Comparison of ENCODE assay signal across 25 mouse cellular contexts in the genomic region with DNA sequence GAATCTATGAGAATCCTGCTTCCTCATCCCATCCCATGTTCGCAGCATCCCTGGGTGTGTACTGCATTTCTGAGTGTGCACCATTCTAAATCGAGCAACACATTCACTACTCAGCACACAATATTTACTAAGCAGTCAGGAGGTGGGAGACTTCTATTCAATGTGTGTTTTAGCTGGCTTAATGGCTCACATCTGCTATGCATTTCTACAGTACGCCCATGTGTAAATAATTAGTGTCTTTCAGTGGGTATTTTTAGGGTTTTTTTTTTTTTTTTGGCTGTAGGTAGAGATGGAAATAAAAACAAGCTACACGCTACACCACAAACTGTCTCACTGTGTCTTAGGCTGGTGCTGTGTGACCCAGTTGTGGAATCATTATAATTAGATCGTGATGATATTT.
A peak's percentile ranks its signal among the peaks of the same experiment; 100 is the strongest.
DNase-seq lines count a peak whose midpoint lies in the region; ATAC-seq lines count a peak whose summit lies in the region.
"Had no signal": no experiment of that assay in that cellular context is flagged by ENCODE, and none has a peak within 500 bp of the region (broad histone marks: within the 10 kb centered on the region; RNA-seq: fewer than 3 reads in every experiment).

No protein-coding gene starts in this region.

- no peak overlapping the region for H3K4me3 ChIP-seq in forebrain, embryonic 15.5 days
- no peak overlapping the region for H3K4me3 ChIP-seq in forebrain, embryonic 12.5 days (replicated peaks)
- no peak overlapping the region for H3K4me3 ChIP-seq in embryonic facial prominence, embryonic 15.5 days (replicated peaks)
- H3K4me3 ChIP-seq in limb, embryonic 12.5 days (replicated peaks): no peak overlapping the region
- H3K4me3 ChIP-seq: embryonic facial prominence, embryonic 12.5 days; gastrocnemius, adult 2 months; heart, embryonic 12.5 days; limb, embryonic 15.5 days; liver, embryonic 15.5 days; neural tube, embryonic 15.5 days had no signal

- no peak overlapping the region for H3K4me2 ChIP-seq in forebrain, embryonic 15.5 days (replicated peaks)
- H3K4me2 ChIP-seq in forebrain, embryonic 12.5 days: no peak overlapping the region
- no peak overlapping the region for H3K4me2 ChIP-seq in embryonic facial prominence, embryonic 15.5 days (replicated peaks)
- no peak overlapping the region for H3K4me2 ChIP-seq in limb, embryonic 12.5 days
- H3K4me2 ChIP-seq: embryonic facial prominence, embryonic 12.5 days; heart, embryonic 12.5 days; hindbrain, embryonic 14.5 days; limb, embryonic 15.5 days; liver, embryonic 15.5 days; neural tube, embryonic 15.5 days had no signal

- peak; percentile 68 for DNase-seq in brain, adult 2 months (ENCODE audit: low read depth, low spot score)
- no peak for DNase-seq in kidney, postnatal 36 days
- DNase-seq in spleen, postnatal 10 days (ENCODE audit: low spot score in 2 of 2): no peak
- DNase-seq in gastrocnemius, postnatal 25 days: no peak
- DNase-seq: adrenal gland, adult 2 months; B cell, adult 2 months; cerebellum, adult 9-11 months; gastrocnemius, adult 2 months; heart, postnatal 14 days; kidney, postnatal 4 days; layer of hippocampus, adult 9-11 months; lung, postnatal 14 days; midbrain, embryonic 14.5 days; thymus, postnatal 25 days had no signal

- H3K9me3 ChIP-seq in forebrain, embryonic 15.5 days: no peaks in the 10 kb centered on the region
- no peaks in the 10 kb centered on the region for H3K9me3 ChIP-seq in forebrain, embryonic 12.5 days
- no peaks in the 10 kb centered on the region for H3K9me3 ChIP-seq in embryonic facial prominence, embryonic 15.5 days (replicated peaks)
- H3K9me3 ChIP-seq in limb, embryonic 12.5 days: no peaks in the 10 kb centered on the region
- H3K9me3 ChIP-seq: embryonic facial prominence, embryonic 12.5 days; heart, embryonic 12.5 days; limb, embryonic 15.5 days; liver, embryonic 15.5 days; neural tube, embryonic 15.5 days had no signal

- no peaks in the 10 kb centered on the region for H3K36me3 ChIP-seq in forebrain, embryonic 15.5 days
- no peaks in the 10 kb centered on the region for H3K36me3 ChIP-seq in forebrain, embryonic 12.5 days (replicated peaks)
- no peaks in the 10 kb centered on the region for H3K36me3 ChIP-seq in embryonic facial prominence, embryonic 15.5 days
- H3K36me3 ChIP-seq in limb, embryonic 12.5 days: no peaks in the 10 kb centered on the region
- H3K36me3 ChIP-seq: embryonic facial prominence, embryonic 12.5 days; heart, embryonic 12.5 days; limb, embryonic 15.5 days; liver, embryonic 15.5 days; neural tube, embryonic 15.5 days had no signal

- 0 out of 2 replicates have a peak, but pooled peaks cover 6% of the 10 kb centered on the region for H3K4me1 ChIP-seq in forebrain, embryonic 15.5 days
- H3K4me1 ChIP-seq in forebrain, embryonic 12.5 days: no peaks in the 10 kb centered on the region
- H3K4me1 ChIP-seq in embryonic facial prominence, embryonic 15.5 days: no peaks in the 10 kb centered on the region
- H3K4me1 ChIP-seq in limb, embryonic 12.5 days (replicated peaks): peaks cover 12% of the 10 kb centered on the region; the same call in 1 of the 2 replicates
- H3K4me1 ChIP-seq: limb, embryonic 15.5 days; liver, embryonic 15.5 days had no signal

- no peaks in the 10 kb centered on the region for H3K27me3 ChIP-seq in forebrain, embryonic 15.5 days
- no peaks in the 10 kb centered on the region for H3K27me3 ChIP-seq in forebrain, embryonic 12.5 days
- no peaks in the 10 kb centered on the region for H3K27me3 ChIP-seq in embryonic facial prominence, embryonic 15.5 days
- no peaks in the 10 kb centered on the region for H3K27me3 ChIP-seq in limb, embryonic 12.5 days
- H3K27me3 ChIP-seq: embryonic facial prominence, embryonic 12.5 days; heart, embryonic 12.5 days; limb, embryonic 15.5 days; liver, embryonic 15.5 days; neural tube, embryonic 15.5 days had no signal

- 40% methylated on average over 5 of the region's 5 CpGs for WGBS in forebrain, embryonic 15.5 days
- WGBS in forebrain, embryonic 12.5 days: 61% methylated on average over 5 of the region's 5 CpGs
- 41% methylated on average over 5 of the region's 5 CpGs for WGBS in embryonic facial prominence, embryonic 15.5 days
- 39% methylated on average over 5 of the region's 5 CpGs for WGBS in limb, embryonic 12.5 days

- H3K27ac ChIP-seq in forebrain, embryonic 15.5 days (replicated peaks): no peak overlapping the region
- no peak overlapping the region for H3K27ac ChIP-seq in forebrain, embryonic 12.5 days
- H3K27ac ChIP-seq in embryonic facial prominence, embryonic 15.5 days (replicated peaks): 0 out of 2 replicates have a peak overlapping the region, but pooled peaks have one; percentile 1
- H3K27ac ChIP-seq in limb, embryonic 12.5 days: peak overlapping the region; percentile 62; the same call in 1 of the 2 replicates
- H3K27ac ChIP-seq: embryonic facial prominence, embryonic 12.5 days; gastrocnemius, adult 2 months; hindbrain, embryonic 14.5 days; limb, embryonic 15.5 days; liver, embryonic 15.5 days; neural tube, embryonic 15.5 days had no signal

- no peak overlapping the region for H3K9ac ChIP-seq in forebrain, embryonic 15.5 days (replicated peaks)
- no peak overlapping the region for H3K9ac ChIP-seq in forebrain, embryonic 12.5 days
- H3K9ac ChIP-seq in embryonic facial prominence, embryonic 15.5 days: no peak overlapping the region
- H3K9ac ChIP-seq in limb, embryonic 12.5 days (replicated peaks): no peak overlapping the region
- H3K9ac ChIP-seq: embryonic facial prominence, embryonic 12.5 days; heart, embryonic 12.5 days; hindbrain, embryonic 14.5 days; limb, embryonic 15.5 days; liver, embryonic 15.5 days; neural tube, embryonic 15.5 days had no signal

- 0 out of 2 replicates have a peak, but pooled peaks have one; percentile 38 for ATAC-seq in forebrain, embryonic 15.5 days (replicated peaks)
- ATAC-seq in forebrain, embryonic 12.5 days (ENCODE audit: low FRiP score): no peak
- no peak for ATAC-seq in embryonic facial prominence, embryonic 15.5 days (ENCODE audit: insufficient number of reproducible peaks, low FRiP score, low TSS enrichment, low read depth)
- no peak for ATAC-seq in limb, embryonic 12.5 days (ENCODE audit: insufficient number of reproducible peaks, insufficient read depth, low FRiP score, low TSS enrichment, low read depth)
- ATAC-seq: intestine, embryonic 16.5 days had no signal

Comparison
In these comparisons a context has a peak if more than half of its experiments do, and no peak if none do; other contexts are left out.
1. H3K27ac ChIP-seq: peak in embryonic facial prominence, embryonic 15.5 days (single experiment) and limb, embryonic 12.5 days (single experiment); none in forebrain, embryonic 15.5 days (single experiment) and forebrain, embryonic 12.5 days (single experiment).